Mouse (Mus musculus) liver, embryonic 13.5 days (tissue): ENCODE results near the gene Wdr62. TPM values are rescaled to one million over a fixed set of nuclear protein-coding genes. Genes with fewer than 3 reads are reported as not detected.
"Not testable (repeated sequence)": the region's sequence is repeated elsewhere in the genome, so short reads cannot be mapped to it uniquely, and the experiment has no call there.

ENCODE experiments used
- ATAC-seq: fragments of 200-750 bp; cut with Nextera tagmentation; 2 replicates; pipeline ENCODE4 v1.8.0; 2017; ENCODE audit warnings: low read depth, mild to moderate bottlenecking, moderate number of reproducible peaks, moderate library complexity
- DNase-seq: peaks from one replicate; pipeline ENCODE4 v3.0.0; 2022
- H3K27ac ChIP-seq: fragments of 300-500 bp; sonication (generic); 2 replicates; pipeline ENCODE4 v1.5.1; 2015; ENCODE audit warnings: moderate library complexity, mild to moderate bottlenecking, inconsistent platforms
- H3K27me3 ChIP-seq: fragments of 300-500 bp; sonication (generic); 2 replicates; pipeline ENCODE4 v1.6.1; 2015; ENCODE audit warnings: mild to moderate bottlenecking, inconsistent platforms
- H3K36me3 ChIP-seq: fragments of 300-500 bp; sonication (generic); 2 replicates; pipeline ENCODE4 v1.6.1; 2015; ENCODE audit warnings: mild to moderate bottlenecking, inconsistent platforms
- H3K4me1 ChIP-seq: fragments of 300-500 bp; sonication (generic); replicated peaks from 2 replicates; pipeline ENCODE4 v1.6.1; 2015; ENCODE audit warnings: inconsistent platforms
- H3K4me2 ChIP-seq: fragments of 300-500 bp; sonication (generic); 2 replicates; pipeline ENCODE4 v1.6.1; 2015; ENCODE audit warnings: inconsistent platforms, mild to moderate bottlenecking, moderate library complexity
- H3K4me3 ChIP-seq: fragments of 300-500 bp; sonication (generic); replicated peaks from 2 replicates; pipeline ENCODE4 v1.5.1; 2015; ENCODE audit warnings: mild to moderate bottlenecking, inconsistent platforms
- H3K9ac ChIP-seq: fragments of 300-500 bp; sonication (generic); 2 replicates; pipeline ENCODE4 v1.6.1; 2015; ENCODE audit warnings: mild to moderate bottlenecking, inconsistent platforms
- H3K9me3 ChIP-seq: fragments of 300-500 bp; sonication (generic); replicated peaks from 2 replicates; pipeline ENCODE4 v1.6.1; 2016; ENCODE audit warnings: inconsistent platforms
- WGBS: fragments of 180-500 bp; shearing (Covaris S2); methylation state at CpG from one replicate; pipeline ENCODE4 v1.1.7; 2015; ENCODE audit not compliant: insufficient replicate concordance; 5-methylcytosine and 5-hydroxymethylcytosine counted together
- polyA plus RNA-seq: library from polyadenylated mRNA; unstranded; fragments of >200 nt; fragmentation: Nextera tagmentation; extraction: Ambion mirVana; gene quantifications from 2 replicates; pipeline ENCODE4 v1.2.1, GENCODE M21; 2015

Wdr62 gene
- polyA plus RNA-seq, 1 experiment from 2014 or later = 7.0 TPM

- H3K36me3 ChIP-seq, DNase-seq: not testable (repeated sequence)
- 83% methylated on average over 5 of the region's 5 CpGs for WGBS
These were observed 79.6 kb downstream of the Wdr62 start for GRCm38 (mm10) chr7:30200661-30201060.

GRCm38 (mm10) chr7:30200200-30200599 is 80.0 kb downstream of the Wdr62 start:
- H3K4me2 ChIP-seq = no peak overlapping the region
- WGBS = 76% methylated on average over 5 of the region's 5 CpGs
- no peaks in the 10 kb centered on the region for H3K36me3 ChIP-seq
- H3K27ac ChIP-seq = no peak overlapping the region
- 0 out of 2 replicates have a peak, but pooled peaks cover 3% of the 10 kb centered on the region for H3K27me3 ChIP-seq
- no peak overlapping the region for H3K9ac ChIP-seq
- H3K4me1 ChIP-seq = peaks cover 32% of the 10 kb centered on the region
- H3K9me3 ChIP-seq = no peaks in the 10 kb centered on the region
- no peak for ATAC-seq
- DNase-seq = no peak
- no peak overlapping the region for H3K4me3 ChIP-seq

More at GRCm38 (mm10) chr7:30200661-30201060, 79.6 kb downstream of the Wdr62 start:
- H3K27me3 ChIP-seq, ATAC-seq, H3K9ac ChIP-seq, H3K4me3 ChIP-seq, H3K4me2 ChIP-seq, H3K9me3 ChIP-seq, H3K27ac ChIP-seq: not testable (repeated sequence)
- H3K4me1 ChIP-seq = peaks cover 27% of the 10 kb centered on the region

GRCm38 (mm10) chr7:30199498-30200139 is 80.6 kb downstream of the Wdr62 start:
- no peak for ATAC-seq
- no peak overlapping the region for H3K9ac ChIP-seq
- peaks cover 31% of the 10 kb centered on the region for H3K4me1 ChIP-seq
- H3K36me3 ChIP-seq = no peaks in the 10 kb centered on the region
- no peak for DNase-seq
- H3K4me2 ChIP-seq = no peak overlapping the region
- 0 out of 2 replicates have a peak, but pooled peaks cover 3% of the 10 kb centered on the region for H3K27me3 ChIP-seq
- WGBS = 67% methylated on average over 18 of the region's 18 CpGs
- no peak overlapping the region for H3K4me3 ChIP-seq
- H3K27ac ChIP-seq = no peak overlapping the region
- H3K9me3 ChIP-seq = no peaks in the 10 kb centered on the region

- 7% methylated on average over 8 of the region's 8 CpGs for WGBS
- Histone ChIP-seq H3K27me3 (0 out of 2 replicates have a peak, but pooled peaks cover 3% of the 10 kb centered on the region), H3K9me3 (no peaks in the 10 kb centered on the region), H3K9ac (peak within 1 kb of the TSS; percentile 14; the same call in 1 of the 2 replicates), H3K4me3 (no peak within 1 kb of the TSS), H3K4me1 (peaks cover 29% of the 10 kb centered on the region), H3K36me3 (no peaks in the 10 kb centered on the region), H3K4me2 (peak within 1 kb of the TSS; percentile 29), H3K27ac (no peak within 1 kb of the TSS)
- DNase-seq (peak; percentile 68), ATAC-seq (no peak)
These were observed 81.7 kb downstream of the Wdr62 start, which contains the start of gene Capns1 for GRCm38 (mm10) chr7:30198481-30198971. TSS of gene Capns1 (minus strand) at chr7:30198811.

GRCm38 (mm10) chr7:30197592-30198129 is 82.6 kb downstream of the Wdr62 start:
- Histone ChIP-seq H3K9me3 (no peaks in the 10 kb centered on the region), H3K4me3 (no peak overlapping the region), H3K4me1 (peaks cover 37% of the 10 kb centered on the region), H3K4me2 (no peak overlapping the region), H3K27ac (no peak overlapping the region), H3K27me3 (0 out of 2 replicates have a peak, but pooled peaks cover 3% of the 10 kb centered on the region), H3K36me3 (0 out of 2 replicates have a peak, but pooled peaks cover 2% of the 10 kb centered on the region), H3K9ac (no peak overlapping the region)
- ATAC-seq (no peak), DNase-seq (no peak)
- WGBS = 64% methylated on average over 5 of the region's 5 CpGs

- ATAC-seq (no peak), DNase-seq (no peak)
- Histone ChIP-seq H3K36me3 (peaks cover 17% of the 10 kb centered on the region), H3K9me3 (no peaks in the 10 kb centered on the region), H3K4me3 (no peak overlapping the region), H3K4me1 (peaks cover 43% of the 10 kb centered on the region), H3K9ac (no peak overlapping the region), H3K27me3 (0 out of 2 replicates have a peak, but pooled peaks cover 3% of the 10 kb centered on the region), H3K27ac (no peak overlapping the region), H3K4me2 (no peak overlapping the region)
- 77% methylated on average over 6 of the region's 6 CpGs for WGBS
These were observed 84.0 kb downstream of the Wdr62 start for GRCm38 (mm10) chr7:30196171-30196570.

GRCm38 (mm10) chr7:30195461-30195860 is 84.8 kb downstream of the Wdr62 start:
- peak overlapping the region; percentile 86 for H3K4me3 ChIP-seq
- H3K4me1 ChIP-seq = peaks cover 43% of the 10 kb centered on the region
- ATAC-seq = no peak
- H3K27ac ChIP-seq = 0 out of 2 replicates have a peak overlapping the region, but pooled peaks have one; percentile 95
- WGBS = 63% methylated on average over 6 of the region's 6 CpGs
- H3K36me3 ChIP-seq = peaks cover 24% of the 10 kb centered on the region
- H3K4me2 ChIP-seq = peak overlapping the region; percentile 94
- H3K9me3 ChIP-seq = no peaks in the 10 kb centered on the region
- no peak for DNase-seq
- 0 out of 2 replicates have a peak, but pooled peaks cover 3% of the 10 kb centered on the region for H3K27me3 ChIP-seq
- H3K9ac ChIP-seq = peak overlapping the region; percentile 90; the same call in 1 of the 2 replicates

- H3K9ac ChIP-seq = peak overlapping the region; percentile 90
- H3K4me2 ChIP-seq = peak overlapping the region; percentile 94
- peaks cover 43% of the 10 kb centered on the region for H3K4me1 ChIP-seq
- no peaks in the 10 kb centered on the region for H3K9me3 ChIP-seq
- ATAC-seq = peak; percentile 90
- peaks cover 30% of the 10 kb centered on the region for H3K36me3 ChIP-seq
- 1% methylated on average over 28 of the region's 28 CpGs for WGBS
- H3K4me3 ChIP-seq = peak overlapping the region; percentile 86
- peak overlapping the region; percentile 95 for H3K27ac ChIP-seq
- no peaks in the 10 kb centered on the region for H3K27me3 ChIP-seq
- peak; percentile 95 for DNase-seq
These were observed 85.3 kb downstream of the Wdr62 start for GRCm38 (mm10) chr7:30194884-30195283.

GRCm38 (mm10) chr7:30194101-30194831 is 86.0 kb downstream of the Wdr62 start:
- under 1% methylated on average over 26 of the region's 26 CpGs for WGBS
- Histone ChIP-seq H3K9ac (peak overlapping the region; percentile 90), H3K4me2 (peak overlapping the region; percentile 94), H3K27ac (peak overlapping the region; percentile 95), H3K36me3 (peaks cover 35% of the 10 kb centered on the region), H3K4me1 (peaks cover 43% of the 10 kb centered on the region), H3K9me3 (no peaks in the 10 kb centered on the region), H3K27me3 (no peaks in the 10 kb centered on the region), H3K4me3 (peak overlapping the region; percentile 86)
- peak; percentile 42 for ATAC-seq
- peak; percentile 33 for DNase-seq

GRCm38 (mm10) chr7:30193581-30194100 is 86.6 kb downstream of the Wdr62 start:
- ATAC-seq = peak; percentile 78
- Histone ChIP-seq H3K9ac (peak overlapping the region; percentile 90), H3K4me1 (peaks cover 43% of the 10 kb centered on the region), H3K4me3 (peak overlapping the region; percentile 86), H3K36me3 (peaks cover 41% of the 10 kb centered on the region), H3K9me3 (no peaks in the 10 kb centered on the region), H3K27ac (peak overlapping the region; percentile 95), H3K27me3 (no peaks in the 10 kb centered on the region), H3K4me2 (peak overlapping the region; percentile 94)
- DNase-seq = peak; percentile 85
- 1% methylated on average over 26 of the region's 26 CpGs for whole genome bisulfite sequencing

- ATAC-seq (no peak), DNase-seq (no peak)
- peak overlapping the region; percentile 94 for H3K4me2 ChIP-seq
- H3K9ac ChIP-seq = peak overlapping the region; percentile 90
- WGBS = 61% methylated on average over 9 of the region's 9 CpGs
- peaks cover 47% of the 10 kb centered on the region for H3K36me3 ChIP-seq
- peak overlapping the region; percentile 86 for H3K4me3 ChIP-seq
- peak overlapping the region; percentile 95 for H3K27ac ChIP-seq
- no peaks in the 10 kb centered on the region for H3K27me3 ChIP-seq
- H3K9me3 ChIP-seq = no peaks in the 10 kb centered on the region
- H3K4me1 ChIP-seq = peaks cover 37% of the 10 kb centered on the region
These were observed 87.2 kb downstream of the Wdr62 start for GRCm38 (mm10) chr7:30193013-30193412.
